ENCODE assay signal across 8 mouse cellular contexts in genomic region chr7:52005511-52006295, GRCm38 (mm10). TPM values are rescaled to one million over a fixed set of nuclear protein-coding genes. Genes with fewer than 3 reads are reported as not detected.
DNase-seq lines count a peak whose midpoint lies in the region; ATAC-seq and TF ChIP-seq lines count a peak whose summit lies in the region.

Svip (minus strand) TSS chr7:52006018.

- DNase-seq in CD4-positive helper T cell, adult 2 months (ENCODE audit: low read depth, low spot score), result peak; percentile 78
- peak; percentile 92 for DNase-seq in c-Kit-positive CD71-positive TER-119-negative erythroid progenitor cells, embryonic 14.5 days (ENCODE audit: low read depth)
- DNase-seq in forebrain, embryonic 10.5 days (ENCODE audit: extremely low spot score, low spot score), result peak; percentile 90
- DNase-seq in kidney, postnatal 10 days, result peak; percentile 94
- peak; percentile 90 for DNase-seq in liver, embryonic 11.5 days (ENCODE audit: low spot score)
- peak; percentile 89 to 90 for DNase-seq in spleen, postnatal 4 days (ENCODE audit: low spot score in 2 of 2)

- peak within 1 kb of the TSS; percentile 77 for H3K9ac ChIP-seq in heart, embryonic 14.5 days (ENCODE audit: low read length)
- peak within 1 kb of the TSS; percentile 79 for H3K9ac ChIP-seq in liver, embryonic 11.5 days (ENCODE audit: low read depth, low read length)

- H3ac ChIP-seq in myocyte (ENCODE audit: control insufficient read depth, insufficient read length), result no peak within 1 kb of the TSS

- peak within 1 kb of the TSS; percentile 84 for H3K27ac ChIP-seq in forebrain, embryonic 10.5 days
- peak within 1 kb of the TSS; percentile 25 to 53; a peak in 3 of 4 replicates for H3K27ac ChIP-seq in heart, embryonic 14.5 days (replicated peaks in 1 of 2; ENCODE audit: control insufficient read depth in 1 of 2, insufficient read depth in 1 of 2, low read depth in 2 of 2, low read length in 2 of 2)
- peak within 1 kb of the TSS; percentile 79 for H3K27ac ChIP-seq in liver, embryonic 11.5 days (ENCODE audit: low read depth, low read length)

- WGBS in forebrain, embryonic 10.5 days, result under 1% methylated on average over 40 of the region's 47 CpGs
- WGBS in heart, embryonic 14.5 days, result under 1% methylated on average over 36 of the region's 47 CpGs
- 1% methylated on average over 36 of the region's 47 CpGs for WGBS in liver, embryonic 11.5 days

- no peaks in the 10 kb centered on the region for H3K9me3 ChIP-seq in forebrain, embryonic 10.5 days
- H3K9me3 ChIP-seq in heart, embryonic 14.5 days (ENCODE audit: control insufficient read depth, low read length), result no peaks in the 10 kb centered on the region
- no peaks in the 10 kb centered on the region for H3K9me3 ChIP-seq in liver, embryonic 11.5 days (ENCODE audit: control insufficient read depth, low read length)

- H3K27me3 ChIP-seq in forebrain, embryonic 10.5 days (ENCODE audit: poor library complexity, severe bottlenecking), result peaks cover 23% of the 10 kb centered on the region
- peaks cover 3% of the 10 kb centered on the region; the same call in 1 of the 2 replicates for H3K27me3 ChIP-seq in heart, embryonic 14.5 days (ENCODE audit: control insufficient read depth, insufficient read depth, low read length)
- H3K27me3 ChIP-seq in liver, embryonic 11.5 days (replicated peaks; ENCODE audit: control insufficient read depth, insufficient read depth, low read length), result no peaks in the 10 kb centered on the region
- no peaks in the 10 kb centered on the region for H3K27me3 ChIP-seq in myocyte (ENCODE audit: control insufficient read depth, insufficient read depth, insufficient read length)

- peak within 1 kb of the TSS; percentile 70 for H3K4me3 ChIP-seq in forebrain, embryonic 10.5 days
- H3K4me3 ChIP-seq in heart, embryonic 14.5 days (ENCODE audit: control insufficient read depth in 1 of 2, insufficient read depth in 1 of 2, low read depth in 1 of 2, low read length in 2 of 2), result peak within 1 kb of the TSS; percentile 58 to 72
- peak within 1 kb of the TSS; percentile 71 for H3K4me3 ChIP-seq in liver, embryonic 11.5 days (ENCODE audit: low read depth, low read length)
- peak within 1 kb of the TSS; percentile 7 for H3K4me3 ChIP-seq in myocyte

- peaks cover 3% of the 10 kb centered on the region; the same call in 1 of the 2 replicates for H3K4me1 ChIP-seq in forebrain, embryonic 10.5 days
- 0 out of 4 replicates have a peak, but pooled peaks cover 0 to 2% of the 10 kb centered on the region in 2 experiments for H3K4me1 ChIP-seq in heart, embryonic 14.5 days (ENCODE audit: control insufficient read depth in 2 of 2, insufficient read depth in 2 of 2, low read length in 2 of 2)
- peaks cover 8% of the 10 kb centered on the region; the same call in 1 of the 2 replicates for H3K4me1 ChIP-seq in liver, embryonic 11.5 days (replicated peaks; ENCODE audit: control insufficient read depth, insufficient read depth, low read length)

- H3K79me2 ChIP-seq in myocyte (ENCODE audit: control insufficient read depth, insufficient read depth), result no peaks in the 10 kb centered on the region

- H3K36me3 ChIP-seq in forebrain, embryonic 10.5 days (replicated peaks), result no peaks in the 10 kb centered on the region
- H3K36me3 ChIP-seq in heart, embryonic 14.5 days (ENCODE audit: control insufficient read depth, insufficient read depth, low read length), result no peaks in the 10 kb centered on the region
- no peaks in the 10 kb centered on the region for H3K36me3 ChIP-seq in liver, embryonic 11.5 days (ENCODE audit: control insufficient read depth, insufficient read depth, low read length)
- H3K36me3 ChIP-seq in myocyte (ENCODE audit: control insufficient read depth, insufficient read depth), result no peaks in the 10 kb centered on the region

- peak; percentile 96 for ATAC-seq in heart, embryonic 14.5 days (ENCODE audit: insufficient number of reproducible peaks, insufficient read depth, low FRiP score, low read depth)
- peak; percentile 92 for ATAC-seq in liver, embryonic 11.5 days (replicated peaks; ENCODE audit: low FRiP score)

- peak within 1 kb of the TSS; percentile 67 for H3K4me2 ChIP-seq in heart, embryonic 14.5 days (ENCODE audit: low read length)
- peak within 1 kb of the TSS; percentile 66 for H3K4me2 ChIP-seq in liver, embryonic 11.5 days
- H3K4me2 ChIP-seq in myocyte (ENCODE audit: low read depth), result peak within 1 kb of the TSS; percentile 55

- no peak for TF ChIP-seq POLR2A in myocyte (IDR thresholded peaks at IDR 0.05; ENCODE audit: insufficient read length, low read depth)

TF ChIP-seq in myocyte, 11 proteins besides CTCF, POLR2A, EP300 and RAD21:
- TF ChIP-seq CEBPB (IDR thresholded peaks at IDR 0.05; ENCODE audit: insufficient read depth, poor library complexity, severe bottlenecking), result no peak
- TF ChIP-seq E2F4 (IDR thresholded peaks at IDR 0.05; ENCODE audit: insufficient read depth), result no peak
- no peak for TF ChIP-seq MYOG (IDR thresholded peaks at IDR 0.05; ENCODE audit: control insufficient read depth in 1 of 3, insufficient read depth in 1 of 3, insufficient read length in 2 of 3, low read depth in 2 of 3)
- TF ChIP-seq TCF3 (IDR thresholded peaks at IDR 0.05; ENCODE audit: insufficient read length, low read depth), result no peak
- no peak for TF ChIP-seq MAX (IDR thresholded peaks at IDR 0.05; ENCODE audit: low read depth)
- TF ChIP-seq SRF (IDR thresholded peaks at IDR 0.05; ENCODE audit: control insufficient read depth, insufficient read length, low read depth), result no peak
- no peak for TF ChIP-seq TCF12 (IDR thresholded peaks at IDR 0.05; ENCODE audit: insufficient read depth, poor library complexity, severe bottlenecking)
- no peak for TF ChIP-seq MYOD1 (IDR thresholded peaks at IDR 0.05; ENCODE audit: control insufficient read depth in 1 of 3, insufficient read length in 2 of 3, low read depth in 2 of 3)
- TF ChIP-seq USF1 (IDR thresholded peaks at IDR 0.05; ENCODE audit: low read depth), result no peak
- no peak for TF ChIP-seq REST (IDR thresholded peaks at IDR 0.05; ENCODE audit: insufficient read depth, insufficient read length)
- no peak for TF ChIP-seq POLR2AphosphoS2 (IDR thresholded peaks at IDR 0.05; ENCODE audit: insufficient read length, low read depth)

RNA-seq across cellular contexts. Expression of gene Svip, which starts in this region (rescaled TPM):
- 9.2 and 9.9 TPM in 2 replicates for polyA plus RNA-seq in forebrain, embryonic 10.5 days (2016; fragmentation: Nextera tagmentation; extraction: Ambion mirVana)
- 12.3 and 14.1 TPM in 2 replicates for polyA plus RNA-seq in heart, embryonic 14.5 days (2014; fragmentation: Nextera tagmentation; extraction: Ambion mirVana)
- 24.3 and 26.5 TPM in 2 replicates for polyA plus RNA-seq in liver, embryonic 11.5 days (2014; fragmentation: Nextera tagmentation; extraction: Ambion mirVana)
- 0.80 TPM for polyA plus RNA-seq in myocyte (2012; fragmentation: generic; extraction: Trizol)

Comparison
In these comparisons a context has a peak if more than half of its experiments do, and no peak if none do; other contexts are left out.
1. Peak in every context shown above with its lines: DNase-seq, ATAC-seq, H3K4me3 ChIP-seq and H3K27ac ChIP-seq.
2. H3K4me3 ChIP-seq: peak in every context shown above with its lines; median percentile 71 in liver, embryonic 11.5 days; 70 in forebrain, embryonic 10.5 days; 65 in heart, embryonic 14.5 days; 7 in myocyte.